9 mouse cellular contexts compared by ENCODE assay signal in genomic region chr1:33721020-33721419, GRCm38 (mm10). TPM values are rescaled to one million over a fixed set of nuclear protein-coding genes. Genes with fewer than 3 reads are reported as not detected.
DNase-seq lines count a peak whose midpoint lies in the region; ATAC-seq lines count a peak whose summit lies in the region.
"Had no signal": no experiment of that assay in that cellular context is flagged by ENCODE, and none has a peak within 500 bp of the region (broad histone marks: within the 10 kb centered on the region; RNA-seq: fewer than 3 reads in every experiment).

No protein-coding gene starts in this region.

- no peak for DNase-seq in heart, postnatal 36 days
- DNase-seq in MN1 (ENCODE audit: low spot score): peak; percentile 40
- no peak for DNase-seq in hindbrain, embryonic 10.5 days (ENCODE audit: low spot score)
- DNase-seq in midbrain, embryonic 11.5 days (ENCODE audit: low spot score, missing footprints): no peak
- DNase-seq in thymus, postnatal 25 days: no peak
- no peak for DNase-seq in adrenal gland, adult 8-10 months
- no peak for DNase-seq in left cerebral cortex, postnatal 14 days (ENCODE audit: low spot score in 2 of 2)
- DNase-seq: thymus, adult 2 months had no signal

- no peaks in the 10 kb centered on the region for H3K27me3 ChIP-seq in heart, embryonic 13.5 days (replicated peaks)
- H3K27me3 ChIP-seq in hindbrain, embryonic 10.5 days (ENCODE audit: insufficient read depth, poor library complexity, severe bottlenecking): no peaks in the 10 kb centered on the region
- no peaks in the 10 kb centered on the region for H3K27me3 ChIP-seq in midbrain, embryonic 11.5 days (ENCODE audit: control insufficient read depth, insufficient read depth, low read length)

- no peak overlapping the region for H3K27ac ChIP-seq in heart, embryonic 13.5 days (replicated peaks)
- H3K27ac ChIP-seq in hindbrain, embryonic 10.5 days: no peak overlapping the region
- no peak overlapping the region for H3K27ac ChIP-seq in midbrain, embryonic 11.5 days (ENCODE audit: low read depth, low read length)

- peaks cover 8% of the 10 kb centered on the region for H3K4me1 ChIP-seq in heart, embryonic 13.5 days
- peaks cover 13% of the 10 kb centered on the region for H3K4me1 ChIP-seq in hindbrain, embryonic 10.5 days (replicated peaks)
- peaks cover 5% of the 10 kb centered on the region for H3K4me1 ChIP-seq in midbrain, embryonic 11.5 days (ENCODE audit: control insufficient read depth, insufficient read depth, low read length)

- H3K9ac ChIP-seq in heart, embryonic 13.5 days: 0 out of 2 replicates have a peak overlapping the region, but pooled peaks have one; percentile 42
- no peak overlapping the region for H3K9ac ChIP-seq in midbrain, embryonic 11.5 days (ENCODE audit: low read length)

- H3K4me3 ChIP-seq in heart, embryonic 13.5 days: peak overlapping the region; percentile 81
- H3K4me3 ChIP-seq in hindbrain, embryonic 10.5 days: peak overlapping the region; percentile 81
- H3K4me3 ChIP-seq in midbrain, embryonic 11.5 days (ENCODE audit: low read depth, low read length): peak overlapping the region; percentile 78; the same call in 1 of the 2 replicates

- H3K4me2 ChIP-seq in heart, embryonic 13.5 days: peak overlapping the region; percentile 77
- H3K4me2 ChIP-seq in midbrain, embryonic 11.5 days: peak overlapping the region; percentile 66; the same call in 1 of the 2 replicates

- no peak for ATAC-seq in heart, embryonic 13.5 days (ENCODE audit: extremely low read depth, insufficient number of reproducible peaks, low FRiP score, low TSS enrichment)
- ATAC-seq in midbrain, embryonic 11.5 days (ENCODE audit: low FRiP score): no peak

- H3K9me3 ChIP-seq in heart, embryonic 13.5 days: no peaks in the 10 kb centered on the region
- H3K9me3 ChIP-seq in hindbrain, embryonic 10.5 days: no peaks in the 10 kb centered on the region
- no peaks in the 10 kb centered on the region for H3K9me3 ChIP-seq in midbrain, embryonic 11.5 days (ENCODE audit: control insufficient read depth, low read length)

- WGBS in heart, embryonic 13.5 days: 71% methylated on average over 7 of the region's 7 CpGs
- 89% methylated on average over 7 of the region's 7 CpGs for WGBS in hindbrain, embryonic 10.5 days
- WGBS in midbrain, embryonic 11.5 days: 92% methylated on average over 7 of the region's 7 CpGs

- H3K36me3 ChIP-seq in heart, embryonic 13.5 days: peaks cover 42% of the 10 kb centered on the region
- H3K36me3 ChIP-seq in hindbrain, embryonic 10.5 days: peaks cover 44% of the 10 kb centered on the region
- peaks cover 18% of the 10 kb centered on the region; the same call in 1 of the 2 replicates for H3K36me3 ChIP-seq in midbrain, embryonic 11.5 days (ENCODE audit: control insufficient read depth, insufficient read depth, low read length)

- intact Hi-C loops in heart, postnatal 36 days (cut with DNase I): loop anchor here (2.0 kb wide), 1 partner anchor 48 kb away; no protein-coding TSS in a partner anchor
- intact Hi-C loops in left cerebral cortex, postnatal 14 days (cut with DNase I): loop anchor here (5.0 kb wide), 1 partner anchor 49 kb away; no protein-coding TSS in a partner anchor

RNA-seq across cellular contexts. Expression of gene Rab23, which starts 1.3 kb away (rescaled TPM):
- polyA plus RNA-seq in heart, embryonic 13.5 days (2015; fragmentation: Nextera tagmentation; extraction: Ambion mirVana): 14.1 and 14.5 TPM in 2 replicates
- 1 to 10 TPM; 6.2 to 6.3 TPM for total RNA-seq in heart, postnatal 36 days (2021)
- polyA plus RNA-seq in hindbrain, embryonic 10.5 days (2016; fragmentation: Nextera tagmentation; extraction: Ambion mirVana): 23.6 and 33.3 TPM in 2 replicates
- polyA plus RNA-seq in midbrain, embryonic 11.5 days (2014; fragmentation: Nextera tagmentation; extraction: Ambion mirVana): 28.2 and 28.6 TPM in 2 replicates
- 10 to 100 TPM; 14.0 to 16.8 (median 15.0) TPM for total RNA-seq in adrenal gland, adult 8-10 months (2022)
- total RNA-seq in left cerebral cortex, postnatal 14 days (2021): 10 to 100 TPM; 26.7 to 30.6 TPM

RNA-seq across cellular contexts. Expression of gene Bag2, which starts 36.6 kb away (rescaled TPM):
- 69.4 and 82.4 TPM in 2 replicates for polyA plus RNA-seq in heart, embryonic 13.5 days (2015; fragmentation: Nextera tagmentation; extraction: Ambion mirVana)
- 10 to 100 TPM; 32.7 to 33.2 TPM for total RNA-seq in heart, postnatal 36 days (2021)
- 40.7 and 48.6 TPM in 2 replicates for polyA plus RNA-seq in hindbrain, embryonic 10.5 days (2016; fragmentation: Nextera tagmentation; extraction: Ambion mirVana)
- polyA plus RNA-seq in midbrain, embryonic 11.5 days (2014; fragmentation: Nextera tagmentation; extraction: Ambion mirVana): 29.1 and 29.6 TPM in 2 replicates
- 10 to 100 TPM; 13.0 to 17.2 (median 14.7) TPM for total RNA-seq in adrenal gland, adult 8-10 months (2022)
- 10 to 100 TPM; 16.5 to 17.2 TPM for total RNA-seq in left cerebral cortex, postnatal 14 days (2021)

RNA-seq across cellular contexts. Expression of gene Prim2, which starts 51.4 kb away (rescaled TPM):
- 18.1 and 21.7 TPM in 2 replicates for polyA plus RNA-seq in heart, embryonic 13.5 days (2015; fragmentation: Nextera tagmentation; extraction: Ambion mirVana)
- total RNA-seq in heart, postnatal 36 days (2021): 1 to 10 TPM; 2.4 TPM
- 44.4 and 54.4 TPM in 2 replicates for polyA plus RNA-seq in hindbrain, embryonic 10.5 days (2016; fragmentation: Nextera tagmentation; extraction: Ambion mirVana)
- polyA plus RNA-seq in midbrain, embryonic 11.5 days (2014; fragmentation: Nextera tagmentation; extraction: Ambion mirVana): 55.0 and 57.7 TPM in 2 replicates
- total RNA-seq in adrenal gland, adult 8-10 months (2022): 1 to 10 TPM; 4.4 to 8.9 (median 6.1) TPM
- total RNA-seq in left cerebral cortex, postnatal 14 days (2021): 1 to 10 TPM; 5.6 to 6.0 TPM
